Mouse (Mus musculus): ENCODE measurements at regions not wholly inside any gene's neighbourhood (a gene's known extent, or its start where the extent isn't known, plus 50 kb on each side); places are given as distances from the start of the nearest gene placed in this dataset.

DNA sequence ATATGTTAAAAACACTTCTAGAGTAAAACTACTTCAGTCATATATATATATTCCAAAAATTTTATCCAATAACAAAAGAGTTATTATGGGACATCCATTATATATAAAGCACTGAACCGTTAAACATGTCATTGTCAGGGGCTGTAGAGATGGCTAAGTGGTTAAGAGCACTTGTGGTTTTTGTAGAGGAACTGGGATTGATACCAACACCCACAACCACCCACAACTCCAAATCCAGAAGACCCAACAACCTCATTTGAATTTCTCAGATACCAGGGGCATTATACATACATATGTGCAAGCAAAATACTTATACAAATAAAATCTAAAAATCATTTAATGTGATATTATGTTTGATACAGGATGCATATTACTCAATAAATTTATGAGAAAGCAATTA lies 76.8 kb downstream of the Atxn7l3b start:
- TF ChIP-seq POLR2A (IDR thresholded peaks at IDR 0.05; ENCODE audit: borderline replicate concordance, extremely low read depth, insufficient read depth, insufficient read length, poor library complexity, severe bottlenecking) (no peak), CTCF (IDR thresholded peaks at IDR 0.05; ENCODE audit: borderline replicate concordance, extremely low read depth, insufficient read depth, insufficient read length) (no peak)

Data from brain, embryonic 14.5 days (tissue).